Mouse (Mus musculus): ENCODE measurements around the gene Pdzrn3. TPM values are rescaled to one million over a fixed set of nuclear protein-coding genes. Genes with fewer than 3 reads are reported as not detected.

Pdzrn3 gene
- total RNA-seq, 2 experiments from 2014 or later = 8.6 to 9.0 TPM

DNA sequence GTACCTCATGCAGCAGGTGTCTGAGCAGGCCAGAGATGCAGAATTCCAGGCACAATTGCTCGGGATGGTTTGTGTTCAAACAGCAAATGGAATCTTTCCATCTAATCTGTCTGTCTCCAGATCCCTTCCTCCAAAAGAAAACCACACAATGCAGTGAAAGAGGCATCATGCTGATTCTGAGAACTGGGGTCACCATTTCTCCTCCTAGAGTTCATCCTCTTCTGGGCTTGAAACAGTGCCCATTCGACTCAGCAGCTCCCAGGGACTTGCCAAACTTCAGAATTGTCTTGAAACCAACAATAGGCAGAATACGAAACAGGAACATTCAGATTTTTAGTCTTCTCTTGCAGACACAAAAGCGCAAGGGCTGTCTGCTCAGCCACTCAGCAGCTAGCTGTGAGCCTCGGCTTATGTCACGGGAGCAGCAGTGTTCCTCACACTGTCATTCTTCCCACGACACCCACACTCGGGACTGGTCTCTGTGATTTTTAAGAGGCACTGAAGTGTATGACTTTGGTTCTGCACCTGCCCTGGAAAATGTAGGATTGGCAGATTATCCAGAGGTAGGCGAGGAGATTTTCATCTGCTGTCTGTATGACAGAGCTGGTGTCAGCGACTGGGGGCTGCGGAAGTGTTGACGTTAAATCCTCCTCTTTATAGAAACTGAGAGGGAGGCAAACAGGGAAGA is 125.6 kb downstream of the Pdzrn3 start:
- peak; percentile 15 to 19 for DNase-seq

DNA sequence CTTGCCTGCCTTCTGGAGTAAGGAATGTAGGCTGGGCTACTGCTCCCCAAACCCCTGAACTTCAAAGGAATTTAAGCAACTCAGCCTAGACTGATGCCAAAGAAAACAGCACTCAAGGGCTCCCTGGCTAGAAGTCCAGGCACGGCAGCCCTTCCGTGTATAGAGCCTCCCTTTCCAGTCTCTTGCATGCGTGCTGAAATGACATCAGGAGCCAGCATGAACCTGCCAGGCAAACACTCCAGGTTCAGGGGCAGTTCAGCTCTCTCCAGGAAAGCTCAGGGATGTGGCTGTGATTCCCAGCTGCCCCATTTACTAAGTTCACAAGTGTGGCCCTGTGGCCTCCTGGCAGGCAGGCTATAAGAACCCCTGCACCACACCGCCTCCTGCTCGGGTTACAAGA is 126.5 kb downstream of the Pdzrn3 start:
- DNase-seq = no peak

DNA sequence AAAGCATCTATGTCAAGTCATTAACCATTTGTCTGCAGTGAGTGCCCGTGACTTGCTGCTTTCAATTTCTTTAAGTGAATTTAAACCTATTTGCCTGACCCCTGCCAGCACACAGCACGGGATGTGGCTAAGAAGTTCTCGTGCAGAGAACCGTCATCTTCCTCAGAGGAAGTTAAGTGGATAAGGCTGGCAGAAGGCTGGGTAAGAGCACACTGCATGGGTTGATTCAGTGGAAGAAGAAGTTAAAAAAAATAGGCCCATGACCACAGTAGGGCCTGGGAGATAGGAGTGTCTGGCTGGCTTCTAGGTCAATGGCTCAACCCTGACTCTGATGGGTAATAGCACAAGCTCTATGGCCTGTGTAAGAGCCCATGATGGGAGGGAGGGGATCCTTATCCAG is 131.6 kb downstream of the Pdzrn3 start:
- no peak for DNase-seq

DNA sequence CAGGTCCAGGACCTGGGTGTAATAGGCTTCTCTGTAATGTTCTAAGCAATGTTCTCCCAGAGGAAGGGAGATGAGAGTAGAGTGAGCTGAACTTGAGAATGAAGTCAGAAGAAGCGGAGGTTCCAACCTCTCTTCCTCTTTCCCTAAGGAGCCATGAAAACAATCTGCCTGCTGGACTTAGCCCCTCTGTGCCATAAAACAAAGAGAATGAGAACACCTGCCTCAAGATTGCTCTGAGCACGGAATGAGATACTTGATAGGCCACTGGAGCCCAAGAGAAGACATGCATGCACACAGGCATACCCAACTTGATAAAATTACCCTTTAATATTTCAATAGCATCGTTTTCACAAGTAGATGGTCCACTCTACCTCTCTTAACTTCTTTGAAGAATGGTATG is 133.3 kb downstream of the Pdzrn3 start:
- DNase-seq = no peak

DNA sequence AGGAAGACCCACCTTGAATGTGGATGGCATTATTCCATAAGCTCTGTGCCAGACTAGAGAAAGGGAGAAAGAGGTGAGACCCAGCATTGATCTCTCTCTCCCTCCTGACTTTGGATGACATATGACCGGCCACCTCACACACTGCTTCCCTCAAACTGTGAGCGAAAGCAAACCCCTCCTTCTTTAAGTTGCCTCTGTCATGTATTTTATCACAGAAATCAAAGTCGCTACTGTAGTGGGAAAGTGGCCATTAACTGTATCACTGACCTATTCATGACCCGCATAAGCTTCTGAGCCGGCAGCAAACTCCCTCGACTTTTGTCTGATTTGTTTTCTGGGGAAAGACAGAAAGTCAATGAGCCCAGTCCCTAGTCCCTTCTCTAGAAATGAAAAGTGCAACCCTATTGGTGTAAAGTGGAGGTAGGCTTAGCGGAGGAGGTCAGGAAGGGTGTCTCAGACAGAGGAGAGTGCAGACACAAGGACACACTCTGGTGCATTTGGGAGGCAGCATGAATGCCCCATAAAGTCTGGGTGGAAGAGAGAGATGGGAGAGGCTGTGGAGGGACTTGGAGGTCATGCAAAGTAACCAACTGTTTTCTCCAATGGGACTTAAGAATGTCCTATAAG is 134.4 kb downstream of the Pdzrn3 start:
- no peak for DNase-seq

DNA sequence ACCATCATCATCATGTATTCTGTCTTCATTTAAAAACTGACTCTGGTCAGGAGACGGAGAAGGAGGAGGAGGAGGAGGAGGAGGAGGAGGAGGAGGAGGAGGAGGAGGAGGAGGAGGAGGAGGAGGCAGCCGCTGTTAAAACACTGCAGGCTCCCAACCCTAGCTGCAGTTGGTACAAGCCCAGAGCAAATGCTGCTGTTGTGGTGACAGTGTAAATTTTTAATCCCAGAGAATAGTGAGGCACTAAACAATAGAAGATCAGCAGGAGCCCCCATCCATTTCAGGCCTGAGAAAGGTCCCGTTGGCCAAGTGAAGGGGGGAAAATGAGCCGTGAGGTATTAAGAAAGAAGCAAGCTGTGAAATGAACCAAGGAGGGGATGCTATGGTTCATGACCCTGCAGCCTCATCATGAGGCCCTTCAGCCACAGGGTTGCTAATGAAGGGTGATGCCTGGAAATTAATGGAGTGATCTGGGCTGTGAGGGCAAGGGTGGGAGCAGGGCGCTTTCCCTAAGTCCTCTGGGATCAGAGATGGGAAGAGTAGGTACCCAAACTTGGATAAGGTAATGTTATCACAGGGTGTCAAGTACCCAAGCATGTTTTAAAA is 141.0 kb downstream of the Pdzrn3 start:
- DNase-seq = no peak

DNA sequence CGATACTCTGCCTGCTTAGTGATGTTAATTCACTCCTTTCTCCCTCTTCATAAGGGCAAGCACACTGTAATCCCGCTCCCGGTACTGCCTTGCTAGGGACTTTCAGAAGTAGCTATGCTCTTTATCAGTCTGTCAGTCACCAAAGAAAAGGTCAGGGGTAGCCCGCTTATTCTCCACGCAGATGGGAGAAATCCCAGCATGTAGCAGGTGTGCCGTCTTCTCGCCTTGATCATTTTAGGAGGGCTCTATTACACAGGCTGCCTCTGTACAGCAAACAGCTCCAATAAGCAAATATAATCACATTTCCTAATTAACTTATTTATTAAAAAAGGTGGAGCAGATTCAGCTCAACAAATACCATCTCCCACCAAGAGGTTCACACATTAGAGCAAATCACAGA is 141.5 kb downstream of the Pdzrn3 start:
- DNase-seq = no peak

DNA sequence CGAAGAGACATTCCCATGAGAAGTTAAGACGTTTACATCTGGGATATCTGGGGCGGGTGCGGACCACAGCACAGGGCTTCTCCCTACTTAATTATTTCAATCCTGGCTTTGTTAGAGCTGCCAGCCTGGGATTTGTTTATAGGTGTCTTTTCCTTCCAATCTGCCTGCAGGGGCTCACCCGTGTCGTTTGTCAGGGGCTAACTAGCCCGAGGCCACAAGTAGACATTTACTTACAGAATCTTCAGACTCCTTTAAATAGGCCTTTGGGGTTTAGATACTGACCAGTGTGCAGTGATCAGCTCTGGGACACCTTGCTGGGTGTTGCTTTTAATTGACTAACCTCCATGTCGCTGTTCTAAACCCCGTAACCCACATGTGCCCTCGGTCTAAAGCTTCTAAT is 143.3 kb downstream of the Pdzrn3 start:
- no peak for DNase-seq

DNA sequence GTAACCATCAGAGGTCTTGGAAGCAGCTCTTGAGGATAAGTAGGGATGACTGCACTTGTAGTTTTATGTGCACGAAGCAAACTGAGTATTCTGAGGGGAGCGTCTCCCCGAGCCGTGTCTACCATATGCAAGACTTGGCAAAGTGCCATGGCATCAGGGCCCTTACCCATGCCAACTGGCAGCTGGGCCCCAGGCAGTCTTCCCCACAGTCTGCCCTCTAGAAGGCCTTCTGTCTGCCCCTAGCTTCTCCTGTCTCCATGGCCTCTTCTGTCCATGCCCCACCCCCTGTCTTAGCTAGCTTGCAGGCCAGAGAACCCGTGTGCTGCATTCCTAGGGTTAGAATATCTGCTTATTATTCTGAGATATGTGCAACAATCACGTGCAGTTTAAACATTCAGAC is 144.0 kb downstream of the Pdzrn3 start:
- DNase-seq = no peak

DNA sequence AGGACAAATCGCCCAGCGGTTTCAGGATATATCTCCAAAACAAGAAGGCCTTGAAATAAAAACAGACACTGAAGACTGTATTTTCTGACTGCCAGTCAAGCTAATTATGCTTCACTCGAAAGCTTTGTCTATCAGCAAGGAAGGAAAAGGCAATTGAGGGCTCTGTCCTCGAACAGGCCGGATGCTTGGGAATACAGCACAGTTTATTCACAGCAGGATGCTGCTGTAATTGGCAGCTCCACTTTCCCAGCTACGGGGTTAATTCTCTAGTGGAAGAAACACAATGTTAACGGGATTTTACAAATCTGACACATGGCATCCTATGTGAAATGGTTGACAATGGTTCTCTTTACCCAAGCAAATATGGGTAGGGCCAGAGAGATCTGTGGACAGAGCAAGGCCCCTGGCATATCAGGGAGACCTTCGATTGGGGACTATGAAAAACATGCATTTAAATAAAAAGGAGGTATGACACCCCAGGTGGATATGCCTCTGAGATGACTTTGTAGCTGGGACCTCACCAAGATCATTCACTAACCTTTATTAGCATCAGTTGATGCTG is 150.3 kb downstream of the Pdzrn3 start:
- no peak for DNase-seq

DNA sequence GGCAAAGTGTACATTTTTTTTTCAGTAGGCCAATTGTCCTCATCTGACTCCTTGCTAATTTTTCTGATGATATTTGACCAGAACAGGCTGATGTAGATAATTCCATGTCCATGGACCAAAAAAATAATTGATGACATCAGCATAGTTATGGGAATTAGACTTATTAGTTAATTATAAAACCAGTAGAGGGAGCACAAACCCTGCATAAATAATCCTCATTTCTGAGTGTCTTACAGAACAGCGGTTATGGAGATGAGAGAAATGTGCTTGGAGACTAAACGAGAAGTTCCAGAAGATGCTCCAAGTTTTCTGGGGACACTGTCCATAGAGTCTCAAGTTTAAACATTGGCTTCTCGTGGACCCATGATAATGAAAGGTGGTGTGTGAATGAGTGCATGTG is 157.4 kb downstream of the Pdzrn3 start:
- no peak for DNase-seq

DNA sequence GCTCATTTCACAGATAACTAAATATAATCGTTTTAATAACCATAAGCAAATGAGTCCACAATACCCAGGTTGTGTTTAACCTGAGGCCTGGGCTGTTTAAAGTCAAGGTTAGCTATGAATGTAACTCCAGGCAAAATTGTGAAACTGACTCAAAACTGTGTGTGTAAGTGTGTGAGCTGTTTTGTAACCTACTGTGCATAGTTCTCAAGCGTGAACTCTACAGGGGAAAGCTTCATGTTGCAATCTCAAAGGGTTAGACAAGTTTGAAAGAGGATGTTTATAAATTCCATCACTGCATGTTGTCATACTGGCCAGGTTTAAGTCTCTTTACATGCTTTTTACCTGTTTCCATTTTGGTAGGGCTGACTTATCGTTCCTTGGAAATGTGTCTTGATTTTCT is 158.7 kb downstream of the Pdzrn3 start:
- DNase-seq = no peak

DNA sequence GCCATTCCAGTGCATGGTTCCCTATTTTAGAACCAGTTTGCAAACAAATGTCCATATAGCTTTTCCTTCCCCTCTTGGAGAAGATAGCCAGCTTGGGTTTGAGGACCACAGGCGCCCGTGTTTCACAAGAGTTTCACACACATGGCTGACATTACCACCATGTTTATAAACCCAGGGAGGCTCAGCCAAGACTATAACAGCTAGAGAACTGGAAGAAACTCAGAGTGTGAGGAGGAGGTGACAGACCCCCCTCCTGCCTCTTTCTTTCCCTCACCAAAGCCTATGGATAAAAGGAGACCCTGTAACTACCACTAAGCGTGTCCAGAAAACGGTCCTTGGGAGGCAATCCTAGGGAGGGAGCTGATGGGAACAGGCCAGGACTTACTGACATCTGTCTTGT is 159.5 kb downstream of the Pdzrn3 start:
- DNase-seq = no peak

DNA sequence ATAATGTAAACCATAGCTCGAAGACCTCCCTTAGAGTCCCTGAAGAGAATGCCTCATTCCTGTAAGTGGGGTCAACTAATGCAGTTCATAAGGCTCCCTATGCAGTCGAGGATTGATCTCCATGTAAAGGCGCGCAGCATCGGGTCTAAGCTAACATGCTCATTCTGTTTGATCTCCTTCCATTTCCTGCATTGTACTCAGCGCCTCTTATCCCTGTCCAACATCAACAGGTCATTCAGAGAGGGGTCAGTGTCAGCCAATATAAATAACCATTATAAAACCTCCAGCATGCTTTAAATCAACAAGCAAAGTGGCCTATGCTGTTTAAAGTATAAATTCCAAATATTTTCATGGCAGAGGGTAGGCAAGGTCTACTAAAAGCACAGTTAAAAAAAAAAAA is 159.9 kb downstream of the Pdzrn3 start:
- no peak for DNase-seq

DNA sequence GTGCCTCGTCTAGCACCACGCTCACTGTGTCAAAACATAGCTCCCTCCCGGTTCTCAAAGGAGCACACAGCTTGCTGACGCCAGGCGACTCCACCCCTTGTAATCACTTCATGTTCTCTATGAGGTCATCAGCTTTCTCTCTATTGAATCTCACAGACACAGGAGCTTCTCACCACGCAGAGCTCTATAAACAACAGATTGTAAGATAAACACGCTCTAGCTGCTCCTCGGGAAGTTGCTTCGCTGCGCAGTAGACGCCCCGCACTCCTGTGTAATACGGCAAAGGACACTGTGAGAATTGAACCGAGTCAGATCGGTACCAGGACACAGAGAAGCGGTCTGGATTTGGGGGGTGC is 162.3 kb downstream of the Pdzrn3 start:
- DNase-seq = peak in 1 of 2 experiments; percentile 15

DNA sequence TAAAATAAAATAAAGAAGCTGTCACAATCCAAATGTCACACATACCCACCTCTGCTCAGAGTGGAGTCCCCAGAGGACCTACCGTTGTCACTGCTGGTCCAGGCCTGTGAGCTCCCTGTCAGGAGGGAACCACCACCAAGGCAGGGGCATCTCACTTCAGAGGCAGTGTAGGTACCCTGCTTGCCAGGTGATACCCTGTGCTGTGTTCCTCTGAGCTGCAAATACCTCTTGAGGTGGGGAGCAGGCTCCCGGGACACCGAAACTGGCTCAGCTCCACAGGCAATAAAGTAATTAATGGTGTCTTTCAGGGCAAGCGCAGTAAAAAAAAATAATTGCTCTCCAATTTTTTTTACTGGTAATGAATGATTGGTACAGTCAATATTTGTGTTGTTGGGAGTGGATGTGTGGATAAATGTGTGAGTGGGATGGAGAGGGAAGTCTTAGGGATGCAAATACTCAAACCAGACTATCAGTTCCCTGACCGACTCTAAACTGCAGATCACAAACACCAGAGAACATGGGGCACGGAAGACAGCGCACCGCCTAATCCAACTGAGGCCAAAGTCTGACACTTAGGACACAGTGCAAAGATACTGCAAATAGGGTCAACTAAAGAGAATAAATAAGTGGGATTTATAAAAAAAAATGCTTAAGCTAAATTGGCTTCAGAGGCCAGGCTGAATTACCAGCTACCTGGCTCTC is 162.8 kb downstream of the Pdzrn3 start:
- DNase-seq = no peak

DNA sequence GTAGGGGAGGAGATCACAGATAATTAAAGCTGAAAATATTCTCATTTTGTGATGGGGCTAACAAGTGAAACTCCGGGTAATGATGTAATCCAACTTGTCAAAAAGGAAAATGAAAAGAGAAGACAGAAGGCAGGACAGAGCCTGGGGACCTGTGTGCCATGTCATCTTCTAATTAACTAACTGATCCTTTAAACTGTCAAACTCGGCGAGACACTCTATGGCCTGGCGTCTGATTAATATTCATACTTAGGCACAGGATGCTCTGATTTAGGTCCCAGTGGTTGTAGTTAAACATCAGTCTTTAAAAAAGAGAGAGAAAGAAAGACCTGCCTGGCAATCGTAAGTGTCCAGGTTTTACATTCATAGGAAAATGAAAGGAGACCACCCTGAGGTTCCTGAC is 164.6 kb downstream of the Pdzrn3 start:
- DNase-seq = no peak

DNA sequence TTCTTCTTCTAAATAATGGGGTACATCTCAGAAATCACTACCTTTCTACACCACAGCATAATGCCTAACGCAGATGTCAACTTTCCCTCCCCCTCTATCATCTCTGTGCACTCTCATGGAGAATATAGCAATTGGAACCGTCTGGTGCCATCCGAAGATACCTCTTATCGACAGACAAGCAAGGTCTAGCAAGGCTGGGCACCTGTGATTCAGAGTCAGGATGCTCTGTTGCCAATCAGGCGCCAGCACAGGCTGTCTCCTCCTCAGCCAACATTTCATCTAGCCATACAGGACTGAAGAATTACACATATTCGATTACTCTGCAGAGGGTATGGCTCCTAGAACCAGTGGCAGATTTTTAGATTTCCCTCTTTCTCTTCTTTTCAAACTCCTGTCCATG is 165.6 kb downstream of the Pdzrn3 start:
- no peak for DNase-seq

DNA sequence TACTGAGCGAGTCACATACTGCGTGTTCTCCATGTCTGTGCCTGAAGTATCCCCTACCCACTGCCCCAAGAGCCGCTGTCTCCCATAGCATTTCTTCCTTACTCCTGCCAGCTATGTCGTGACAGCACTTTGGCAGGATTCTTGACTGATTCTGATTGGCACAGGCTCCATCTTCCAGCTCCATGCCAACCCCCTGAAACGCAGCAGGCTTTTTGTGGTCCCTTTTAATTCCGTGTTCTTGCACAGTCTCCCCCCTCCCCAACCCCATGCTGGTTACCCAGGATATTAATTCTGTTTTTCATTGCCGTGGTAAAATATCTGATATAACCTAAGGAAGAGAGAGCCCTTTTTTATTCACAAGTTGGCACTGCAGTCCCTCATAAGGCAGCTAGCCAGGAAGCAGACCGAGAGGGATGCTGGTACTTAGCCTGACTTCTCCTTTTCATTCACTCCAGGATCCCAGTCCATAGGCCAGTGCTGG is 166.3 kb downstream of the Pdzrn3 start:
- peak in 1 of 2 experiments; percentile 17 for DNase-seq

DNA sequence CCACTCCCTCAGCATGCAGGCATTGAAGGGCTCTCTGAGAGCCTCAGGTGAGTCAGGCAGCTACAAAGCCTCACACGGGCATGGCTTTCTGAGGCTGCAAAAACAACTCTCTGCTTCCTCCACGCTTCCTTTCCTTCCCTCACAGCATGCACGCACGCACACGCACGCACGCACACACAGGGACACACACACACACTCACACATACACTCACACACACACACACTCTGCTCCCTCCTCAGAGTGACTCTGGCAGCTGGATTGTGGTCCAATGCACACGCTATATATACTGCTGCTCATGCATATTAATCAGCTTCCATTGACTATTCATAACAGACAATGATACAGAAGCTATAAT is 178.8 kb downstream of the Pdzrn3 start:
- peak in 1 of 2 experiments; percentile 29 for DNase-seq

DNA sequence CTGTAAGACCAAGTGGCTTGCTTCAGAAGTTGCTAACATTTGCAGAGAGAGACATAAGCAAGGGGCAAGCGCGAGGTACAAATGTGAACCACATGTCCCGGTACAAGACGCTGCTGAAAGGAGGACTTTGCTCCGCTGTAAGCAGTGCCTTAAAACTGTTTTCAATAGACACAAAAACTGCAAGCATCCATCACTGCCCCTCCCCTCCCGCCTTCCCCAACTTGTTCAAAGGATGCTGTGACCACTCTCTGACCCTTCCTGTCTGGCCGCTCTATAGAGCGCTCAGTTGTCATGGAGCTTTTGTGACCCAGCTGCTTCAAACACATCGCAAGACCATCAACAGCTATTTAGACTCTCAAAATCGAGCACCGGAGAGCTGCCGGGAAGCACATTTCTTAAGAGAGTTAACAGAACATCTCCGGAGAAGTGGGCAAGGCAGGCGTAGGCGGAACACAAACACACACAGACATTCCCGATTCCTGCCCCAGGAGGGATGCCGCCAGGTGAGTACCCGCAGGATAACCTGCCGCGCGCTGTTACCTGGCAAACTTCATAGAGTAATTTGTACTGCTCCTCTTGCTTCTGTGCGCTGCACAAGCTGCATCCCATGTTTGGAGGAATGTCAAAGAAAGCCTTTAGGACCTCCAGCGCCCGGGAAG is 179.3 kb downstream of the Pdzrn3 start:
- peak; percentile 8 to 29 for DNase-seq

DNA sequence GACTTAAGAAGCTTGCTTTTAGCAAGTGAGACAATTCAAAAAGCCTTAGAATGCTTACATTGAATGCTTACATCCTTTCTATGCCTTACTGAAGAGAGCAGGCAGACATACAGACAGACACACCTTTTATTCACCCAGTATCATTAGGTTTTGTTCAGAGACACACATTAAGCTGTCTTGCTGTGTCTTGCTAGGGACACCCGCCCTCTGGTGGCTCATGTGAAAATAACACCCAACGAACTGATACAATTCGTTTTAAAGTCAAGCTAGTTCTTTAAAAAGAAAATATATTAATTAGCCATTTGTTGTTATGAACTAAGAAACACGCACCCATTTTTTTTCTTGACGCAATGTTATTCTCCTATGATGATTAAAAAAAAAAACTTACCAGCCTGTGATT is 180.1 kb downstream of the Pdzrn3 start:
- peak; percentile 71 to 74 for DNase-seq

DNA sequence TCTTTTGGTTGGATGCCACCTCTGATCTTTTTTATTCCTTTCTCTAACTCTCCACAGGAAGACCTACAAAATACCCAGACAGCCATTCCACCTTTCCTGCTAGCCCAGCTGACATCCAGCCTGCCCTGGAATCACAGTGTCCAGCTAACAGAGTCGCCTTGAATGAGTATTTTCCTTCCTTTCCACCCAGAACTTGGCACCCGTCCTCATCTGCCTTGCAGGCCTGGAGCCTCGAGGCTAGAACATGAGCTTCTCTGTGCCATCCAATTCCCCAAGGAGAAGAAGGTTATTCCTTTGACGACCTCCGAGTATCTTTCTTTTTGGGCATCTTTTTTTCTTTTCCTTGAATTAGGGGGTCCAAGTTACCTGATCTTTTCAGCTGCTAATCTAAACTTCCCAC is 181.8 kb downstream of the Pdzrn3 start:
- no peak for DNase-seq

Measured in layer of hippocampus, postnatal 36 days (tissue).